Mouse (Mus musculus) bone marrow macrophage, adult 2 months (primary cell): ENCODE measurements around the gene Fam160b1.
A peak's percentile ranks its signal among the peaks of the same experiment; 100 is the strongest.

Experiments
- CTCF ChIP-seq: IDR thresholded peaks from 2 replicates; pipeline ENCODE4 v1.5.1; 2012; ENCODE audit warnings: low read depth, mild to moderate bottlenecking, low read length, moderate library complexity
- POLR2A ChIP-seq: IDR thresholded peaks from 2 replicates; pipeline ENCODE4 v1.6.1; 2012; ENCODE audit warnings: mild to moderate bottlenecking, low read depth, low read length, borderline replicate concordance

DNA sequence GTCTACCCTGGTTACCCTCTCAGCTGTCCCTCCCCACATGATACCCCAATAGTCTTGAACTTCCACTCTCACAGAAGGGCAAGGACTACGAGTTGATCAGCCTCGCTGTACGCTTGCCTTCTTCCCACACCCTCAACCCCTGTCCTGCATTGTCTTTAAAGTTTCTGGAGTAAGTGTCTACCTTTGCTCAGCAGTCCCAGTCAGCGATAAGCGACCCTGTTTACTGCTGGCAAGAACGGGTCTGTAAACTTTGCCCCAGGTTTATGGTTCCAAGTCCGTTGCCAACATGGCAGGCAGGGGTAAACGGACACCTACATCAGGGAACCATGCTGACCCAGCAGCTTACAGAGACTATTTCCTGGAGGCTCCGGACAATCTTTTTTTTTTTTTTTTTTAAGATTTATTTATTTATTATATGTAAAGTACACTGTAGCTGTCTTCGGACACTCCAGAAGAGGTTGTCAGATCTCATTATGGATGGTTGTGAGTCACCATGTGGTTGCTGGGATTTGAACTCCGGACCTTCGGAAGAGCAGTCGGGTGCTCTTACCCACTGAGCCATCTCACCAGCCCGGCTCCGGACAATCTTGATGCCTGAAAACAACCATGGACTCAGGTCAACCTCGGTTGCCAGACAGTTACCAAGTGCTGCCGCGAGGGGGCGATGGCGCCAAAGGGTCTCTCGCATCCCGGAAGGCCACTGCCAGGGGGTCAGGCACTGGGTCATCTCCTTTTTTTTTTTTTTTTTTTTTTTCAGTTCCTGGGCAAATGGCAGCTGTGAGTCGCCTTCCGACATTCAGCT is 43.4 kb downstream of the Fam160b1 start:
- TF ChIP-seq POLR2A (no peak), CTCF (peak; percentile 70)
